Mouse (Mus musculus): ENCODE measurements at regions not wholly inside any gene's neighbourhood (a gene's known extent, or its start where the extent isn't known, plus 50 kb on each side); places are given as distances from the start of the nearest gene placed in this dataset.

GRCm38 (mm10) chr16:29706996-29707395 is 127.9 kb downstream of the Opa1 start:
- WGBS, result 93% methylated on average over 4 of the region's 4 CpGs
- H3K27me3 ChIP-seq (replicated peaks; ENCODE audit: insufficient read depth, low read length), result no peaks in the 10 kb centered on the region
- no peak overlapping the region for H3K4me2 ChIP-seq (replicated peaks; ENCODE audit: low read depth, low read length)
- no peak overlapping the region for H3K4me3 ChIP-seq (ENCODE audit: low read depth, low read length)
- H3K36me3 ChIP-seq (ENCODE audit: insufficient read depth, low read length), result no peaks in the 10 kb centered on the region
- no peak for ATAC-seq
- TF ChIP-seq CTCF (IDR thresholded peaks at IDR 0.05) (no peak), EP300 (IDR thresholded peaks at IDR 0.05) (no peak)
- DNase-seq (ENCODE audit: low spot score), result no peak
- H3K27ac ChIP-seq (ENCODE audit: low read length), result no peak overlapping the region
- no peaks in the 10 kb centered on the region for H3K9me3 ChIP-seq (ENCODE audit: low read length)
- no peak overlapping the region for H3K9ac ChIP-seq (replicated peaks; ENCODE audit: low read depth)
- no peaks in the 10 kb centered on the region for H3K4me1 ChIP-seq (ENCODE audit: insufficient read depth, low read depth, low read length)

GRCm38 (mm10) chr16:29707656-29708055 is 128.5 kb downstream of the Opa1 start:
- H3K27me3 ChIP-seq (replicated peaks; ENCODE audit: insufficient read depth, low read length), result no peaks in the 10 kb centered on the region
- no peaks in the 10 kb centered on the region for H3K4me1 ChIP-seq (ENCODE audit: insufficient read depth, low read depth, low read length)
- H3K27ac ChIP-seq (ENCODE audit: low read length), result no peak overlapping the region
- H3K9me3 ChIP-seq (ENCODE audit: low read length), result no peaks in the 10 kb centered on the region
- no peak for DNase-seq (ENCODE audit: low spot score)
- H3K36me3 ChIP-seq (ENCODE audit: insufficient read depth, low read length), result no peaks in the 10 kb centered on the region
- no peak for TF ChIP-seq EP300 (IDR thresholded peaks at IDR 0.05)
- TF ChIP-seq CTCF (IDR thresholded peaks at IDR 0.05), result no peak
- no peak overlapping the region for H3K9ac ChIP-seq (replicated peaks; ENCODE audit: low read depth)
- H3K4me2 ChIP-seq (replicated peaks; ENCODE audit: low read depth, low read length), result no peak overlapping the region
- no peak overlapping the region for H3K4me3 ChIP-seq (ENCODE audit: low read depth, low read length)
- WGBS, result 94% methylated on average over 11 of the region's 11 CpGs
- ATAC-seq, result no peak

DNA sequence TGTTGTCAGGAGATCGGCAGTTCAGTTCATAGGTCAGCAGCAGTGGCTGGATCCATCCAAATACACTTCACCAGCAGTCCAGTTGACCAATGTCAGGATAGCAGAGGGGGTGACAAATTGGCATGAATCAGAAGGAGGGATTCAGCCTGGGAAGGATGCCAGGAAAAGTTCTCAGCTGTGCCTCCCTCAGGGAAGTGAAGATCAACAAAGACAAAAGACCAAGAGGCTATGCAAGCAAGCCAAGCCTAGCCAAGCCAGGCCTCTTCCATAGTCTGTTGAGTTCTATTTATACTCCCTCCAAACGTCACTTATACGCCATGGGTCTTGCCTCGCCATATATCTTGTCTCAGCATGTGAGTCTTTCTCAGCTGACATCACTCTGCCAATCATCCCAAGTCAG is 129.9 kb downstream of the Opa1 start:
- TF ChIP-seq CTCF (IDR thresholded peaks at IDR 0.05), result no peak
- TF ChIP-seq EP300 (IDR thresholded peaks at IDR 0.05), result peak; percentile 24; the same call in 1 of the 2 replicates
- DNase-seq (ENCODE audit: low spot score), result peak; percentile 73
- H3K4me1 ChIP-seq (ENCODE audit: insufficient read depth, low read depth, low read length), result no peaks in the 10 kb centered on the region
- H3K4me3 ChIP-seq (ENCODE audit: low read depth, low read length), result no peak overlapping the region
- peak; percentile 74 for ATAC-seq
- H3K27ac ChIP-seq (ENCODE audit: low read length), result no peak overlapping the region
- no peaks in the 10 kb centered on the region for H3K9me3 ChIP-seq (ENCODE audit: low read length)
- whole genome bisulfite sequencing, result 34% methylated on average over 4 of the region's 4 CpGs
- H3K36me3 ChIP-seq (ENCODE audit: insufficient read depth, low read length), result no peaks in the 10 kb centered on the region
- H3K4me2 ChIP-seq (replicated peaks; ENCODE audit: low read depth, low read length), result no peak overlapping the region
- H3K27me3 ChIP-seq (replicated peaks; ENCODE audit: insufficient read depth, low read length), result no peaks in the 10 kb centered on the region
- H3K9ac ChIP-seq (replicated peaks; ENCODE audit: low read depth), result no peak overlapping the region

DNA sequence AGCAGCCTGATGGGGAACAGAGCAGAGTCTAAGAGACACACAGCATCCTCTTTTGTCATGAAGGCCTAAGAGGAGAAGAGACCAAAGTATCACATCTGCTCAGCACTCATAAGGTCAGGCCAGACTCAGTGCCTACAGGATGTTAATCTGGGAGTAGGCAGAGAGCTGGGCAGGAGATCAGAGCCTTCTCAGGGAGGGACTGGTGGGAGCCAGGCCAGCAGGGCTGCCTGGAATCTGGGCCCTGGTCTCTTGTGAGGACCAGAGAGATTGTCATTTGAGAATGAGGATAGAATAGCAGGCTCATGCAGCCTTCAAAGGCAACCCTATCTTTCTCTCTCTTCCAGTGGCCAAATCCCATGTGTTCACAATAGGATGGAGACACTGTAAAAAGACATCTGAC is 132.3 kb downstream of the Opa1 start:
- DNase-seq (ENCODE audit: low spot score), result no peak
- no peak overlapping the region for H3K9ac ChIP-seq (replicated peaks; ENCODE audit: low read depth)
- H3K9me3 ChIP-seq (ENCODE audit: low read length), result no peaks in the 10 kb centered on the region
- TF ChIP-seq EP300 (IDR thresholded peaks at IDR 0.05), result no peak
- no peak for TF ChIP-seq CTCF (IDR thresholded peaks at IDR 0.05)
- no peaks in the 10 kb centered on the region for H3K4me1 ChIP-seq (ENCODE audit: insufficient read depth, low read depth, low read length)
- no peaks in the 10 kb centered on the region for H3K27me3 ChIP-seq (replicated peaks; ENCODE audit: insufficient read depth, low read length)
- no peak for ATAC-seq
- H3K36me3 ChIP-seq (ENCODE audit: insufficient read depth, low read length), result no peaks in the 10 kb centered on the region
- no peak overlapping the region for H3K27ac ChIP-seq (ENCODE audit: low read length)
- H3K4me3 ChIP-seq (ENCODE audit: low read depth, low read length), result no peak overlapping the region
- H3K4me2 ChIP-seq (replicated peaks; ENCODE audit: low read depth, low read length), result no peak overlapping the region

- ATAC-seq (no peak), DNase-seq (ENCODE audit: low spot score) (no peak)
- Histone ChIP-seq H3K27ac (ENCODE audit: low read length) (no peak overlapping the region), H3K4me3 (ENCODE audit: low read depth, low read length) (no peak overlapping the region), H3K9ac (replicated peaks; ENCODE audit: low read depth) (no peak overlapping the region), H3K4me2 (replicated peaks; ENCODE audit: low read depth, low read length) (no peak overlapping the region), H3K27me3 (replicated peaks; ENCODE audit: insufficient read depth, low read length) (no peaks in the 10 kb centered on the region), H3K4me1 (ENCODE audit: insufficient read depth, low read depth, low read length) (no peaks in the 10 kb centered on the region), H3K9me3 (ENCODE audit: low read length) (no peaks in the 10 kb centered on the region), H3K36me3 (ENCODE audit: insufficient read depth, low read length) (no peaks in the 10 kb centered on the region)
- 65% methylated on average over 12 of the region's 12 CpGs for WGBS
- TF ChIP-seq EP300 (IDR thresholded peaks at IDR 0.05), result no peak
- no peak for TF ChIP-seq CTCF (IDR thresholded peaks at IDR 0.05)
These were observed 133.0 kb downstream of the Opa1 start for GRCm38 (mm10) chr16:29711912-29712681.

- DNase-seq (ENCODE audit: low spot score) (peak; percentile 66), ATAC-seq (peak; percentile 80)
- Histone ChIP-seq H3K36me3 (ENCODE audit: insufficient read depth, low read length) (no peaks in the 10 kb centered on the region; the same call in 1 of the 2 replicates), H3K4me2 (replicated peaks; ENCODE audit: low read depth, low read length) (no peak overlapping the region), H3K9ac (replicated peaks; ENCODE audit: low read depth) (no peak overlapping the region), H3K27me3 (replicated peaks; ENCODE audit: insufficient read depth, low read length) (no peaks in the 10 kb centered on the region), H3K9me3 (ENCODE audit: low read length) (no peaks in the 10 kb centered on the region), H3K4me1 (ENCODE audit: insufficient read depth, low read depth, low read length) (no peaks in the 10 kb centered on the region), H3K27ac (ENCODE audit: low read length) (no peak overlapping the region), H3K4me3 (ENCODE audit: low read depth, low read length) (no peak overlapping the region)
- no peak for TF ChIP-seq EP300 (IDR thresholded peaks at IDR 0.05)
- TF ChIP-seq CTCF (IDR thresholded peaks at IDR 0.05), result no peak
- WGBS, result 44% methylated on average over 10 of the region's 10 CpGs
These were observed 135.5 kb downstream of the Opa1 start for GRCm38 (mm10) chr16:29714612-29715127.
